Mouse (Mus musculus) kidney, postnatal 10 days (tissue): ENCODE measurements around the gene Stx2.
"Not testable (repeated sequence)": the region's sequence is repeated elsewhere in the genome, so short reads cannot be mapped to it uniquely, and the experiment has no call there.

Source experiments
- DNase-seq: peaks from one replicate; pipeline ENCODE4 v3.0.0; 2021; ENCODE audit warnings: mixed read lengths

The Stx2 gene

GRCm38 (mm10) chr5:129008008-129008407, 366 bp downstream of the Stx2 start:
- peak; percentile 49 for DNase-seq

- DNase-seq: peak; percentile 32
Observed at GRCm38 (mm10) chr5:129007105-129007957, 1.0 kb downstream of the Stx2 start.

DNA sequence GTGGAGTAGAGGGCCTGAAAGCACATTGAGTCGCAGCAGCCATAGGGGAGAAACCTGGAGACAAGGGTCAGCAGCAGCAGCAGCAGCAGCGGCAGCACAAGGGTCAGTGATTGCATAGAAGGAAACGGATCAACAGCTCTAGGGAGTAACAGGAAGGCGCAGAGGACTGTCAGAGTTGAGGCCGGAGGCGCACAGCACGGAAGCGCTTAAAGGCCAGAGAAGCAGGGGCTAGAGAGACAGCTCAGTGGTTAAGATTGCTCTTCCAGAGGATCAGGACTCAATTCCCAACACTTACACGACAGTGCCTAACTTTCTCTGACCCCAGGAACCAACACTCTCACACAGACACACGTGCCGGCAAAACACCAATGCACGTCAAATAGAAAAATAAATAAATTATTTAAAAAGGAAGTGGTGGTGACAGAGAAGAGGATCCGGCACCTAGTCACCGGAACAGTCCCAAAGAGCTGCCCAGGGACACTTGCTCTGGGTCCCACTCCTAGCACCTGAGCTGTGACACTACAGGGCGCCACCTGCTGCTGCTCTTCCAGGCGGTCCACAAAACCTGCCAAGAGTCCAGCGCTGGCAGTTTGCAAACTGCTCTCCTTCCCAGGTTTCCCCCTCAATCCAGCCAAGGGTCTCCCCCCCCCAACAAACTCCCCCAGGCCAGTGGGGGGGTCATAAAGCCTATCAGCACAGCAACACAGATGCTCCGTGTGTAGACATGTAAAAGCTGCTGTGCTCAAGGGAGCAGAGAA, 2.2 kb downstream of the Stx2 start:
- DNase-seq: peak; percentile 59

DNA sequence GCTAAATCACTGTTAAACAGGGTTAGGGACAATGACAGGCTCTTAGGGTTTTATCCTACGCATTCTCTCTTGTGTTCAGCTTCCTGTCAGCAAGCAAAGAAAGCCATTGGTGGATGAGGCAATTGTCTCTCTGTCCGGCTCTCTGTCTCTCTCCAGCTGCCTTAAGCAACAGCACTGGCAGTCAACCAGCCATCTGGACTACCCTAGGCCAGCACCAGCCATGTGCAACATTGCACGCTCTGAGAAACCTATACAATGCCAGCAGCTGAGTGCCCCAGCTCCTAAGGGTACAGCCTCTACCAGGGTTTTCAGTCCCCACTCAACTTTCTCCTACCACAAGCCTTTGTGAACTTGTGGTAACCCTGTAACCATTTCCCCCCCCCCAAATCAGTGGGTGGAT, 3.0 kb downstream of the Stx2 start:
- DNase-seq: no peak

DNA sequence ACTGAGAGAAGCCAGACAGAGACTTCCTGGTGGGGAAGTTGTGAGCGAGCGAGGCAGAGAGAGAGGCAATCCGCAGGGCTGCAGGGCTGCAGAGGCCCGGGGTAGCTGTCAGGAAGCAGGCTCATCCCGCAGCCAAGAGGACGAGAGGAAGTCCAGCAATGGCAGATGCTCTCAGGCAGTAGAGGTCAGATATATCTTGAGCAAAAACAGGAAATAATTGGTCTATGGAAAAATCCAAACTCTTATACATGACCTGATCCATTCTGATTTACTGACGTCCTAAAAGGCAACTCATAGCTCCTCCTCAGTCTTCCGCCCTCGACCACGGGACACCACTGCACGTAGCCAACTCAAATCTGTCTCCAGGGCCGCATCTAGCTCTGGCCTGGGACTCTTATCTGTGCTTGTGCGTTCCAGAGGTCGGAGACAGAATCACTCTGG, 5.8 kb downstream of the Stx2 start:
- DNase-seq: peak; percentile 75

DNA sequence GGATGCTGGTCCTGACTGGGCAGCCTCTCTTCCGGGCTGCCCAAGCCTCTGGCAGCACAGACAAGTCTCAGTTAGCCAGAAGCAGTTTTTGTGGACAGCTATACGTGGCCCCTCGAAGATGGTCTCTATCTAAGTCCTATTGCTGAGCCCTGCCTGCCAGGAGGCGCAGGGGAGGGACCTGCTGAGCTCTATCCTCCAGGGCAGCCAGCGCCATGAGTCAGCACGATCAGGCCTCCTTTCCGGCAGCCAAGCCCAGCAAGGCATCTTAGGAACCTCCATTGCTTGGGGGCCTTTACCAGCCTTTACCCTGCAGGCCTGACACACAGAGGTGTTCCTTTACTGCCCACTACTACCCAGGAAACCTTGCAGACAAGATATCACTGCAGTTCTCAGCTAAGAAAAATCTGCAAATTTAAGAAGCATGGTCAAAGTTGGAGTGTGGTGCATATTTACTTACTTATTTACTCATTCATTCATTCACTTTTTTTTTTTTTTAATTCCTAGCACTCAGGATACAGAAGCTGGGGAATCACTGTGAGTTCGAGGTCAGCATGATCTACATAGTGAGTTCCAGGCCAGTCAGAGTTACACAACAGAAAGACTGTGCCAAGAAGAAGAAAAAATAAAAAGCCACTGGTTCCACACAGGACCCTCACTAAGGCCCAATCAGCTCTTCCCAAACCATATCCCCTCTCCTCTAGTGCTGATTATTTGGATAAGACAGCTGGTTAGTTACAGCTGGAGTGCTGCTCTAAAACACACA, 7.5 kb downstream of the Stx2 start:
- DNase-seq: peak; percentile 33

GRCm38 (mm10) chr5:128987141-128987954, 21.0 kb downstream of the Stx2 start:
- peak; percentile 51 for DNase-seq

GRCm38 (mm10) chr5:128985946-128986345, 22.4 kb downstream of the Stx2 start:
- DNase-seq: no peak

DNA sequence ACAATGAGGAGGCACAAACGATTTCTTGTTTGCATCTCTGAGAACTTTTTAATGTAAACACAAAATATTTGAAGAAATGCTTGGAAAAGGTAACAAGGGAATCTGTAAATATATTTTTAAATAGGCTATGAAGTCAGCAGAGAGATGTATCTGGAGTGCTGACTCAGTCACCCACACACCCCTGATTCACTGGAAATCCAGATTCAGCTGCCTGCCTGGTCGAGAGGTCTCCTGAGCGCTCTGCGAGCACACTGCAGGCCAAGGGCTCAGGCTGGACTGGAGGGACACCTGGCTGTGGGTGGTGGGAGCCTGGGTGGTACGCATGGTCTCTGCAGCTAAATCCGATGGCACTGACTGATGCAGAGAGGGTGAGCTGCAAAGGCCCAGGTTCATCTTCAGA, 23.8 kb downstream of the Stx2 start:
- no peak for DNase-seq

- DNase-seq: peak; percentile 78
Observed at GRCm38 (mm10) chr5:128981607-128982006, 26.8 kb downstream of the Stx2 start.

DNA sequence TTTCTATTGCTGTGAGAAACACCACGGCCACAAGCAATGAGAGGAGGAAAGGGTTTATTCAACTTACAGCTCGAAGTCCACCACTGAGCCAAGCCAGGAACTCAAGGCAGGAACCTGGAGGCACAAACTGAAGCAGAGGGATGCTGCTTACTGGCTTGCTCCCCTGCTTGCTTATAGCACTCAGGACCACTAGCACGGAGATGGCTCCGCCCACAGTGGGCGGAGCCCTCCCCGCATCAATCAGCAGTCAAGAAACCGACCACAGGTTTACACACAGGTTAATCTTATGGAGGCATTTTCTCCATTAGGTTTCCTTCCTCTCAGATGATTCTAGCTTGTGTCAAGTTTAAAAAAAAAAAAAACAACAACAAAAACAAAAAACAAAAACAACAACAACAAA, 27.5 kb downstream of the Stx2 start:
- DNase-seq: no peak

GRCm38 (mm10) chr5:128978957-128979356, 29.4 kb downstream of the Stx2 start:
- DNase-seq: no peak

DNA sequence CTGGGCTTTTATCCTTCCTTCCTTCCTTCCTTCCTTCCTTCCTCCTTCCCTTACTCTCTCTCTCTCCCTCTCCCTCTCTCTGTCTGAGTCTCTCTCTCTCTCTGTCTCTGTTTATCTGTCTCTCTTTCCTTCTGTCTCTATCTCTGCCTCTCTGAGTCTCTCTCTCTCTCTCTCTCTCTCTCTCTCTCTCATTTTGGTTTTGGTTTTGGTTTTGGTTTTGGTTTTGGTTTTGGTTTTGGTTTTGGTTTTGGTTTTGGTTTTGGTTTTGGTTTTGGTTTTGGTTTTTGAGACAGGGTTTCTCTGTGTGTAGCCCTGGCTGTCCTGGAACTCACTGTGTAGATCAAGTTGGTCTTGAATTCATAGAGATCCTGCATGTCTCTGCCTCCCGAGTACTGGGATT, 30.9 kb downstream of the Stx2 start:
- DNase-seq: not testable (repeated sequence)

GRCm38 (mm10) chr5:128976266-128976665, 32.1 kb downstream of the Stx2 start:
- peak; percentile 67 for DNase-seq

DNA sequence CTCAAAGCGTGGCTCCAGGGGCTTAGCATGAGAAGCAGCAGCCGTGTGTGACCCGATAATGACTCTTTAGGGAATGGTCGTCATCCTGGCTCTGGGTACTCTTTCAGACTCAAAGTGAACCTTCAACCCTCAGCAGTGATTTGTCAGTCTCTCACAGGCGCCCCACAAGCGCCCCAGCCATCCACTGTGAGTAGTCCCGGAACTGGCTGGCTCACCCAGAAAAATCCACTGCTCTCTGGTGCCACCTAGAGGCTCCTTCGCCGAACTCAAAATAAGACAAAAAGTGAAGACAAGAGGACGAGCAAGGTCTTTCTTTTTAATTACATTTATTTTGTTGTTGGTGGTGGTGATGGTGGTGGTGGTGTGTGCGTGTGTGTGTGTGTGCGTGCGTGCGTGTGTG, 37.1 kb downstream of the Stx2 start:
- peak; percentile 82 for DNase-seq

DNA sequence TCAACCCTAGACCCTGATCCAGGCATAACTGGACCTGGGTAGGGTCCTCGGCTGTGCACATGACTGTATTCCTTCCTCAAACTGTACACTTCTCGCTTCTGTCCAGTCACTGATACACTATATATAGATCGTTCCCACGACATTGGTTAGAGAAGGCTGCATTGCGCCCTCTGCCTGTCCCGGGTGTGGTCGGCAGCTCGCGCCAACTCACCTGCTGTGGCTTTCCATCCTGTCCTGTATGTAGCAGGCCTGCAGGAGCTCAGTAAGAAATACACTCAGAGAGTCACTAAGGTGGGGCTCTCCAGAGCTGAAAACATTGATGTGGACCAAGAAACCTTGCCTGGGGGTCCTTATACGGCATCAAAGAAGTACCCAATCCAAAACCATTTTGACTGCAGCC, 37.5 kb downstream of the Stx2 start:
- no peak for DNase-seq

GRCm38 (mm10) chr5:128964353-128964752, 44.0 kb downstream of the Stx2 start:
- DNase-seq: no peak

DNA sequence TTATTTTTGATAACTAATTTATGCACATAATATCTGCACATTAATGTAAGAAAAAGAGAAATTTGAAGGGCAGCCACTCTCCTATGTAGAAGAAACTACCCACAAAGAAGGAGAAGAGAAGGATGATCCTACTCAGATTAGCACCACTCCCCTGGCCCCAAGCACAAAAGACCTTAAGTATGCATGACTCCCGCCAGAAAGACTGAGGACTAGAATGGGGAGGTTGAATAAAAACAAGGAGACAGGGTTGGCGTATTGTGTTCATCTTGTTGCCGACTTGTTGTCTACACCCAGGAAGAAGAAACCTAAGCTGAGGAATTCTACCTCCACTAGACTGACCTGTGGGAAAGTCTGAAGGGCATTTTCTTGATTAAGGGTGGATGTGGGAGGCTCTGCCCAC, 49.5 kb downstream of the Stx2 start:
- DNase-seq: no peak

GRCm38 (mm10) chr5:128954371-128954770, 54.0 kb downstream of the Stx2 start:
- not testable (repeated sequence) for DNase-seq

GRCm38 (mm10) chr5:128953278-128954070, 54.9 kb downstream of the Stx2 start, which contains the start of gene Rimbp2:
Gene Rimbp2 (minus strand): TSS chr5:128953486.
- peak; percentile 25 for DNase-seq
